Mouse (Mus musculus): Measurements from ENCODE around the gene Ttc7b. TPM values are rescaled to one million over a fixed set of nuclear protein-coding genes. Genes with fewer than 3 reads are reported as not detected.

Ttc7b gene
- polyA plus RNA-seq, 1 experiment from 2014 or later: 1.2 TPM

DNA sequence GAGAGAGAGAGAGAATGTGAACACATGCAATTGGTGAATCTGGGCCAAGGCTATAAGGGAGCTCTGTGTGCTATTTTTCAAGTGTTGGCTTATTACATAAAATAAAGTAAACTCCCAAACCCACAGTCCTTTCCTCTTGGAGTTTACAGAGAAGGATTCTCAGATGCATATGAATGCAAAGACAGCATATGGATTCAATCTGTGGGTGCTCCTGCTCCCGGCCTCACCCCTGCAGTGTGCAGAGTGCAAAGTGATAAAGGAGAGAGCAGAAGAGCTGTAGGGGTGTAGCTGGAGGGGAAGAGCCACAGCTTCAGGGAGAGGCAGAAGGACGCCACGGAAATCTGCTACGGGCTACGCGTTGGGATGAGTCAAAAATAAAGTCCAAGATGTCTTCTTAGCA lies 258.9 kb downstream of the Ttc7b start:
- Histone ChIP-seq H3K4me1 (replicated peaks) (peaks cover 8% of the 10 kb centered on the region; the same call in 1 of the 2 replicates), H3K9me3 (replicated peaks) (no peaks in the 10 kb centered on the region), H3K36me3 (no peaks in the 10 kb centered on the region), H3K4me3 (replicated peaks) (no peak overlapping the region), H3K27me3 (no peaks in the 10 kb centered on the region), H3K9ac (no peak overlapping the region), H3K27ac (no peak overlapping the region), H3K4me2 (no peak overlapping the region)
- DNase-seq: no peak
- WGBS (ENCODE audit: insufficient replicate concordance): 76% methylated on average over 6 of the region's 6 CpGs
- ATAC-seq (ENCODE audit: low read depth): no peak

DNA sequence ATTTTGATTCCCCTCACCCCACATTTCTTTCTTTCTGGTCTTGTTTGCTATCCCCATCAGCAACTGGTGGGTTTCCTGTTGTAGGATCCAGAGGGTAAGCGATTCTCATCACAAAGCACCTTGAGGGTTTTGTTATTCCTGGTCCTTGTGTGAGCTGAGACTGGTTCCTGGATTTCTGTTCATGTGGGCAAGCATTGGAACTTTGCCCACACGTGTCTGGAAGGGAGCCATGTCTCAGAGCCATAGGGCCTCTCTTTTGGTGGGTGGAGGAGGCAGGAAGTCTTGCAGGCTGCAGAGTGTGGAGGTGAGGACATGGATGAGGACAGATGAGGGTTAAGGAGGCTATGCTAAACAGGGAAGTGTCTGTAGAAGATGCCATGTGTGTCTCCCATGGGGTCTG lies 260.5 kb downstream of the Ttc7b start:
- peaks cover 8% of the 10 kb centered on the region; the same call in 1 of the 2 replicates for H3K4me1 ChIP-seq (replicated peaks)
- no peaks in the 10 kb centered on the region for H3K27me3 ChIP-seq
- H3K4me3 ChIP-seq (replicated peaks): no peak overlapping the region
- H3K27ac ChIP-seq: no peak overlapping the region
- no peak for DNase-seq
- H3K4me2 ChIP-seq: no peak overlapping the region
- ATAC-seq (ENCODE audit: low read depth): no peak
- H3K9me3 ChIP-seq (replicated peaks): no peaks in the 10 kb centered on the region
- H3K36me3 ChIP-seq: no peaks in the 10 kb centered on the region
- H3K9ac ChIP-seq: no peak overlapping the region
- WGBS (ENCODE audit: insufficient replicate concordance): 34% methylated on average over 2 of the region's 2 CpGs

DNA sequence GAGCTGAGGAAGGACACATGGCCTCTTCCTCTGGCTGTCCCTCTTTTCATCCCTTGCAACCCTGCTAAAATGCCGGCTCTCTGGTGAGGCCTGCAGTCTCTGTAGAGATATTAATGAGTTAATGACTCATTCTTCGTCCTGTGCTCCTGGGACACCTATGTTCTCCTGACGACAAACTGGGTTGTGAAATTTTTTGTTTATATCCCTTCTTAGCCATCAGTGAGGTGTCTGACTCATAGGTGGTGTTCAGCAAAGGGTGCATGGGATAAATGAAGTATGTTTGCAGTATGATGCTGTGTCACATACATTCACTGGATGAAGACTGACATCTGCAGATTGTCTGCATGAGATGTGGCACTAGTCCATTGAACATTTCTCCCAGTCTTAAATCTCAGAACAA lies 262.8 kb downstream of the Ttc7b start:
- Histone ChIP-seq H3K36me3 (no peaks in the 10 kb centered on the region), H3K27me3 (no peaks in the 10 kb centered on the region), H3K27ac (no peak overlapping the region), H3K4me2 (no peak overlapping the region), H3K9me3 (replicated peaks) (no peaks in the 10 kb centered on the region), H3K4me1 (replicated peaks) (no peaks in the 10 kb centered on the region), H3K4me3 (replicated peaks) (no peak overlapping the region), H3K9ac (no peak overlapping the region)
- DNase-seq (no peak), ATAC-seq (ENCODE audit: low read depth) (no peak)
- 47% methylated on average over 3 of the region's 3 CpGs for WGBS (ENCODE audit: insufficient replicate concordance)

DNA sequence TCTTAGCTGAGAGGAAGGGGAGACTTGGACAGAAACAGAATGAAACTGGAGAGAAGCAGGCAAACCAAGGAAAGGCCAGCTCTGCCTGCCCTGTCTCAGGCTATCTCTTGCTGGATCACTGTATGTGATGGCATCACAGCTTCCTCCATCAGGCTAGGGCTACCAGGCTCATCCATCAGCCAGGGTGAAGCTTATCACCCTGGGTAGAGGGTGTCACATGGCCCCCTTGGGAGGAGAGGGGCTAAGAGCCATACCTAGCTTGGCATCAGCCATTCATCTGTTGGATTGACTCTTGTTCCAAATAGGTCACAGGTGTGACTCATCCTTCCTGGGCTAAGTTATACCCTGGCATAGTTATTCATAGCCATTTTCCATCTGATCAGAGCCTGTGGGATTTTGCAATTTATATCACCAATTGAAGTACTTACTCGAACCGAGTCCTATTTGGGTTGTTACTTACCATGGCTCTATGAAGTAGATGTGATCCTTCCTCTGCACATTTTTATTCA lies 265.1 kb downstream of the Ttc7b start:
- DNase-seq: no peak
- no peaks in the 10 kb centered on the region for H3K36me3 ChIP-seq
- no peak overlapping the region for H3K27ac ChIP-seq
- no peaks in the 10 kb centered on the region for H3K9me3 ChIP-seq (replicated peaks)
- WGBS (ENCODE audit: insufficient replicate concordance): 59% methylated on average over 2 of the region's 2 CpGs
- no peak overlapping the region for H3K9ac ChIP-seq
- no peaks in the 10 kb centered on the region for H3K27me3 ChIP-seq
- no peak overlapping the region for H3K4me3 ChIP-seq (replicated peaks)
- H3K4me2 ChIP-seq: no peak overlapping the region
- no peak for ATAC-seq (ENCODE audit: low read depth)
- H3K4me1 ChIP-seq (replicated peaks): no peaks in the 10 kb centered on the region

DNA sequence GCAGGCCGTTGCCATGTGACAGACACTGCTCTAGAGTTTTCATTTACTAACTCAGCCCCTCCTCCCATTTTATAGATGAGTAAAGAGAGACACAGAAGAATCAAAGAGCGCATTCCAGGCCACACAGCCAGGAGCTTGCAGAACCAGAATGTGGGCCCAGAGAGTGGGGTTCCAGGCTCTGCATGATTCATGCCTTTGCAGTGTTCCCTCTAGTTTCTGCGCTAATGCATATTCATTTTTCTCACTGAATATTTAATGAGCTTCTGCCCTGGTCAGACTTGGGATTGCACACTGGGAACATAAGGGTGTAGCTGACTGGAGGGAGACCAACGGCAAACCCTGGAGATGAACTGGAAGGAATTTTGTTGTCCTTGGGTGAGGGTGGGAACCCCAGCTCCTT lies 266.2 kb downstream of the Ttc7b start:
- Histone ChIP-seq H3K4me2 (no peak overlapping the region), H3K9ac (no peak overlapping the region), H3K4me1 (replicated peaks) (no peaks in the 10 kb centered on the region), H3K36me3 (no peaks in the 10 kb centered on the region), H3K4me3 (replicated peaks) (no peak overlapping the region), H3K27me3 (no peaks in the 10 kb centered on the region), H3K9me3 (replicated peaks) (no peaks in the 10 kb centered on the region), H3K27ac (no peak overlapping the region)
- no peak for DNase-seq
- no peak for ATAC-seq (ENCODE audit: low read depth)
- WGBS (ENCODE audit: insufficient replicate concordance): 70% methylated on average over 4 of the region's 4 CpGs

Other genes with a start within 250 kb of the Ttc7b start
- 1.4 and 1.6 TPM in 2 replicates for gene Rps6ka5, start 206.2 kb upstream of the Ttc7b start, polyA plus RNA-seq (2015; fragmentation: Nextera tagmentation; extraction: Ambion mirVana)